Mouse (Mus musculus) urinary bladder, postnatal 0 days (tissue): ENCODE measurements around the gene Pabpn1. TPM values are rescaled to one million over a fixed set of nuclear protein-coding genes. Genes with fewer than 3 reads are reported as not detected.

Experiments used
- polyA plus RNA-seq: library from polyadenylated mRNA; unstranded; fragments of >200 nt; fragmentation: Nextera tagmentation; extraction: Ambion mirVana; gene quantifications from 2 replicates; pipeline ENCODE4 v1.2.1, GENCODE M21; 2015

The Pabpn1 gene
- 46.7 and 52.4 TPM in 2 replicates for polyA plus RNA-seq

GRCm38 (mm10) chr14:54892200-54892599, at the start of gene Pabpn1:
Gene Pabpn1, plus strand, starts transcription at chr14:54892500.

GRCm38 (mm10) chr14:54870861-54871260, 21.4 kb upstream of the Pabpn1 start, which contains the start of gene Homez:
Gene Homez, minus strand, starts transcription at chr14:54870961.

GRCm38 (mm10) chr14:54877048-54877715, 15.1 kb upstream of the Pabpn1 start, which contains the start of gene Ppp1r3e:
Gene Ppp1r3e, minus strand, starts transcription at chr14:54877550.

GRCm38 (mm10) chr14:54883154-54884021, 8.9 kb upstream of the Pabpn1 start, which contains the start of the genes Bcl2l2 and Gm20521:
Gene Bcl2l2, plus strand, starts transcription at chr14:54883377.
Gene Gm20521, plus strand, starts transcription at chr14:54883441.

GRCm38 (mm10) chr14:54912886-54913285, 20.6 kb downstream of the Pabpn1 start, which contains the start of gene Slc22a17:
Gene Slc22a17, minus strand, starts transcription at chr14:54913132.

GRCm38 (mm10) chr14:54925349-54926342, 33.3 kb downstream of the Pabpn1 start, which contains the start of gene Efs:
Gene Efs, minus strand, starts transcription at chr14:54926126.

GRCm38 (mm10) chr14:54932645-54933150, 40.4 kb downstream of the Pabpn1 start, which contains the start of gene Il25:
Gene Il25, plus strand, starts transcription at chr14:54932695.

GRCm38 (mm10) chr14:54935904-54936830, 43.9 kb downstream of the Pabpn1 start, which contains the start of gene Cmtm5:
Gene Cmtm5, plus strand, starts transcription at chr14:54936261.

Other genes starting within 250 kb of the Pabpn1 start
- 57.6 and 58.6 TPM in 2 replicates for gene 1700123O20Rik, start 206.3 kb upstream of the Pabpn1 start, polyA plus RNA-seq
- gene Acin1, start 205.6 kb upstream of the Pabpn1 start, polyA plus RNA-seq = 50.8 and 54.6 TPM in 2 replicates
- 0.13 TPM in 1 of 2 replicates, not detected in the other for gene Gm29776, start 193.7 kb upstream of the Pabpn1 start, polyA plus RNA-seq
- 0.10 TPM in 1 of 2 replicates, not detected in the other for gene Cebpe, start 180.3 kb upstream of the Pabpn1 start, polyA plus RNA-seq
- gene Slc7a8, start 110.6 kb upstream of the Pabpn1 start, polyA plus RNA-seq = 12.7 and 14.8 TPM in 2 replicates
- not detected in 2 replicates for gene Rnf212b, start 78.4 kb upstream of the Pabpn1 start, polyA plus RNA-seq
- 4.1 and 5.4 TPM in 2 replicates for gene Homez, start 21.5 kb upstream of the Pabpn1 start, polyA plus RNA-seq
- gene Ppp1r3e, start 14.9 kb upstream of the Pabpn1 start, polyA plus RNA-seq = 0.62 and 1.3 TPM in 2 replicates
- 4.2 and 4.4 TPM in 2 replicates for gene Bcl2l2, start 9.1 kb upstream of the Pabpn1 start, polyA plus RNA-seq
- 0.26 and 0.69 TPM in 2 replicates for gene Gm20521, start 9.1 kb upstream of the Pabpn1 start, polyA plus RNA-seq
- 14.4 and 15.9 TPM in 2 replicates for gene Slc22a17, start 20.6 kb downstream of the Pabpn1 start, polyA plus RNA-seq
- 12.7 and 14.5 TPM in 2 replicates for gene Efs, start 33.6 kb downstream of the Pabpn1 start, polyA plus RNA-seq
- not detected in 2 replicates for gene Il25, start 40.2 kb downstream of the Pabpn1 start, polyA plus RNA-seq
- gene Cmtm5, start 43.8 kb downstream of the Pabpn1 start, polyA plus RNA-seq = 0.82 and 0.99 TPM in 2 replicates
- gene Myh6, start 74.4 kb downstream of the Pabpn1 start, polyA plus RNA-seq = 2.6 and 2.9 TPM in 2 replicates
- not detected in 2 replicates for gene Gm17428, start 84.4 kb downstream of the Pabpn1 start, polyA plus RNA-seq
- gene Myh7, start 102.1 kb downstream of the Pabpn1 start, polyA plus RNA-seq = 4.0 and 7.6 TPM in 2 replicates
- gene Ngdn, start 123.0 kb downstream of the Pabpn1 start, polyA plus RNA-seq = 54.0 and 55.3 TPM in 2 replicates
- 0.49 and 0.51 TPM in 2 replicates for gene Zfhx2, start 199.8 kb downstream of the Pabpn1 start, polyA plus RNA-seq
- gene Thtpa, start 202.3 kb downstream of the Pabpn1 start, polyA plus RNA-seq = 11.9 and 13.8 TPM in 2 replicates
- gene Ap1g2, start 214.1 kb downstream of the Pabpn1 start, polyA plus RNA-seq = 13.1 and 15.8 TPM in 2 replicates
- 0.75 and 0.77 TPM in 2 replicates for gene Jph4, start 224.4 kb downstream of the Pabpn1 start, polyA plus RNA-seq